Mouse (Mus musculus) bone marrow, adult 2 months (tissue): ENCODE measurements at regions not wholly inside any gene's neighbourhood (a gene's known extent, or its start where the extent isn't known, plus 50 kb on each side); places are given as distances from the start of the nearest gene placed in this dataset.

Experiments used
- H3K27ac ChIP-seq: fragments of 200-500 bp; 2 replicates; pipeline ENCODE4 v1.5.1; 2012; ENCODE audit warnings: low read depth, mild to moderate bottlenecking, control low read depth, inconsistent platforms, low read length; ENCODE audit not compliant: control insufficient read depth, poor library complexity, insufficient read depth
- H3K4me1 ChIP-seq: fragments of 200-500 bp; 2 replicates; pipeline ENCODE4 v1.6.1; 2011; ENCODE audit warnings: low read length; ENCODE audit not compliant: control insufficient read depth, insufficient read depth
- H3K4me3 ChIP-seq: fragments of 200-500 bp; replicated peaks from 2 replicates; pipeline ENCODE3; 2011; ENCODE audit warnings: mild to moderate bottlenecking, low read depth, low read length, control low read depth; ENCODE audit not compliant: control insufficient read depth
- CTCF ChIP-seq: fragments of 200-500 bp; IDR thresholded peaks from 2 replicates; pipeline ENCODE4 v1.5.1; 2011; ENCODE audit warnings: low read length, control low read depth; ENCODE audit not compliant: control insufficient read depth, insufficient read depth
- POLR2A ChIP-seq: fragments of 200-500 bp; IDR thresholded peaks from 2 replicates; pipeline ENCODE4 v1.6.1; 2011; ENCODE audit warnings: low read depth, mild to moderate bottlenecking, control low read depth, low read length, borderline replicate concordance; ENCODE audit not compliant: control insufficient read depth
- WGBS: fragments of 180-500 bp; shearing (Covaris S2); methylation state at CpG from one replicate; pipeline ENCODE4 v1.1.7; 2018; 5-methylcytosine and 5-hydroxymethylcytosine counted together

- H3K4me3 ChIP-seq = no peak overlapping the region
- 59% methylated on average over 1 of the region's 1 CpGs for WGBS
- no peak overlapping the region for H3K27ac ChIP-seq
- TF ChIP-seq CTCF (no peak), POLR2A (no peak)
- no peaks in the 10 kb centered on the region for H3K4me1 ChIP-seq
Observed at GRCm38 (mm10) chr16:78877941-78878340, 52.8 kb upstream of the Chodl start.

- no peak overlapping the region for H3K4me3 ChIP-seq
- 69% methylated on average over 4 of the region's 4 CpGs for WGBS
- no peak overlapping the region for H3K27ac ChIP-seq
- TF ChIP-seq CTCF (no peak), POLR2A (no peak)
- no peaks in the 10 kb centered on the region for H3K4me1 ChIP-seq
Observed at GRCm38 (mm10) chr16:78859006-78859405, 71.7 kb upstream of the Chodl start.

DNA sequence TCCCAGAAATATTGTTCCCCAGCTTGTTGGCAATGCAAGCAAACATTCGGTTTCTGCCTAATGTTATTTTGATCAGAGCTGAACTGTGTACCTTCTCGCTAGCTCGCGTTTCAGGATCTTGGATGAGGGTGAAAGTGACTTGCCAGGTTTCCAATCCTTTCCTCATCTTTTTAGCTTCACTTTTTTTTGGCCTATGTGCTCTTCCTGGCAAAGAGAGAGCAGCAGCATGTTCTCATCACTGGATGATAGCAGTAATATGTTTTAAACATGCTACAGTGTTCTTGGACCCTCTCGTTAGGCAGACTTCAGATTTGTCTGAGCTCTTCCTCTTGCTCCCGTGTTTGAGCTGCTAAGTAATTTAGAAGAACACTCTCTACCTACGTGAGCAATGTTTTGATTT is 99.8 kb upstream of the Chodl start:
- WGBS = 77% methylated on average over 7 of the region's 7 CpGs
- Histone ChIP-seq H3K27ac (no peak overlapping the region), H3K4me1 (no peaks in the 10 kb centered on the region), H3K4me3 (no peak overlapping the region)
- TF ChIP-seq CTCF (no peak), POLR2A (no peak)

GRCm38 (mm10) chr16:78827739-78828138 is 103.0 kb upstream of the Chodl start:
- Histone ChIP-seq H3K27ac (no peak overlapping the region), H3K4me1 (no peaks in the 10 kb centered on the region), H3K4me3 (no peak overlapping the region)
- TF ChIP-seq POLR2A (no peak), CTCF (no peak)
- WGBS = 45% methylated on average over 3 of the region's 3 CpGs

GRCm38 (mm10) chr16:78790064-78790463 is 140.7 kb upstream of the Chodl start:
- 75% methylated on average over 2 of the region's 2 CpGs for WGBS
- TF ChIP-seq POLR2A = no peak
- TF ChIP-seq CTCF = no peak
- H3K4me1 ChIP-seq = no peaks in the 10 kb centered on the region
- no peak overlapping the region for H3K4me3 ChIP-seq
- H3K27ac ChIP-seq = no peak overlapping the region

GRCm38 (mm10) chr16:78759226-78759625 is 171.5 kb upstream of the Chodl start:
- no peak overlapping the region for H3K4me3 ChIP-seq
- no peak overlapping the region for H3K27ac ChIP-seq
- TF ChIP-seq POLR2A (no peak), CTCF (no peak)
- H3K4me1 ChIP-seq = no peaks in the 10 kb centered on the region

- no peaks in the 10 kb centered on the region for H3K4me1 ChIP-seq
- H3K27ac ChIP-seq = no peak overlapping the region
- TF ChIP-seq POLR2A (no peak), CTCF (no peak)
- H3K4me3 ChIP-seq = no peak overlapping the region
- 77% methylated on average over 4 of the region's 4 CpGs for WGBS
Observed at GRCm38 (mm10) chr16:78737902-78738301, 161.4 kb upstream of the D16Ertd472e start.

- Histone ChIP-seq H3K4me3 (no peak overlapping the region), H3K27ac (no peak overlapping the region), H3K4me1 (no peaks in the 10 kb centered on the region)
- whole genome bisulfite sequencing = 84% methylated on average over 13 of the region's 13 CpGs
- TF ChIP-seq CTCF (no peak), POLR2A (no peak)
Observed at GRCm38 (mm10) chr16:78730583-78731501, 154.3 kb upstream of the D16Ertd472e start.

DNA sequence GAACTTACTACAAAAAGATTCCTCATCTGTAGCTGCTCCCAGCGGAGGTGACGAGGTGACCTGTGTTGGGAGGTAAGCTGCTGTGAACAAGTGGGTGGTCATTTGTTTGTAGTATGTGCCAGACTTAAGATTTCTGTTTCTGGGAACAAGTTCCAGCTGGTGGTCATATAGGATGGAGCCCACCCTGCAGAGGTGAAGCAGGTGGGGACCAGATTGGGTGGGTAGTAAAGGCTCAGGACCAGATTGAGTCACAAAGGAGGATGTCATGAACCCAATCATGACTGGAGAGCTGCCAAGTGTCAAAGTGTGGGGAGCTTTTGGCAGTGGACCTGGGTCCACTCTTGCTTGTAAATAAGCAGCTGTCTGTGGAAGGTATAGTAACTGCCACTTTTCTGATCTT is 149.0 kb upstream of the D16Ertd472e start:
- no peak overlapping the region for H3K4me3 ChIP-seq
- TF ChIP-seq POLR2A = no peak
- no peak for TF ChIP-seq CTCF
- H3K4me1 ChIP-seq = no peaks in the 10 kb centered on the region
- no peak overlapping the region for H3K27ac ChIP-seq
- whole genome bisulfite sequencing = 80% methylated on average over 2 of the region's 2 CpGs
